Mouse (Mus musculus): Measurements from ENCODE around the gene Chrne.
"Not testable (repeated sequence)": the region's sequence is repeated elsewhere in the genome, so short reads cannot be mapped to it uniquely, and the experiment has no call there.

Chrne gene

DNA sequence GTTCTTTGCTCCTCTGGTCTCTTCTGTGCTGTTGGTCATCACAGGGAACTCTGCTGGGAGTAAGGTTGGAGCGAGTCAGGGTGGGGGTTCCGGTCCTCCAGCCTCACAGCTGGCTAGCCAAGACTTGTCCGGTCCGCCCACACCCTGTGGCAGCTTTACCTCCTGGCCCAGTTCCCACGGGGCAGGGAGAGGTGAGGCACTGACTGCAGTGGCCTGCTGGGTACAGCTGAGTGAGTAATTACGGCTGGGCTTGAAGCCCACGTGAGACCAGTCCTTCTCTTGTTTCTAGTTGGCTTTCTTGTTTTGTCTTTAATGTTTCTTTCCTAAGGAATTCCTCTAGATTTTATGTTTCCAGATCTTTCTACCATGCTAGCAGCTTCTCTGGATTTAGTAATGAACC lies 33.6 kb downstream of the Chrne start:
- DNase-seq (ENCODE audit: low spot score in 2 of 2): no peak

DNA sequence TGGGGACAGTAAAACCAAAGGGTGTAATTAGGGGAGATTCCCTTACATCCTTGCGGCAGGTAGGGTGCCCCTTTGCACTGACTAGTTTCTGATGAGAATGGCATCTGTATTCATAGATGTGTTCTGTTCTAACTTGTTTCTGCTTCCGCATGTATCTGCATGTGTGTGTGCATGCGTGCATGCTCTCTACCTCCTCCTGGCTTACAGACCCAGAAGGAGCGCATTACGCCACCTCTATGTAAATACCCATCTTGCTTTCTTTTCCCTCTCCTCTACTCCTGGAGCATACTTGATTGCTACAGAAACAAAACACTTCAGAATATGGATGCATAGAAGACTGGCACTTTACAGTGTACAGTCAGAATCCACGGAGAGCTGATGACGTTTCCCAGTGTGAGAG lies 35.2 kb downstream of the Chrne start:
- no peak for DNase-seq (ENCODE audit: low spot score in 2 of 2)

DNA sequence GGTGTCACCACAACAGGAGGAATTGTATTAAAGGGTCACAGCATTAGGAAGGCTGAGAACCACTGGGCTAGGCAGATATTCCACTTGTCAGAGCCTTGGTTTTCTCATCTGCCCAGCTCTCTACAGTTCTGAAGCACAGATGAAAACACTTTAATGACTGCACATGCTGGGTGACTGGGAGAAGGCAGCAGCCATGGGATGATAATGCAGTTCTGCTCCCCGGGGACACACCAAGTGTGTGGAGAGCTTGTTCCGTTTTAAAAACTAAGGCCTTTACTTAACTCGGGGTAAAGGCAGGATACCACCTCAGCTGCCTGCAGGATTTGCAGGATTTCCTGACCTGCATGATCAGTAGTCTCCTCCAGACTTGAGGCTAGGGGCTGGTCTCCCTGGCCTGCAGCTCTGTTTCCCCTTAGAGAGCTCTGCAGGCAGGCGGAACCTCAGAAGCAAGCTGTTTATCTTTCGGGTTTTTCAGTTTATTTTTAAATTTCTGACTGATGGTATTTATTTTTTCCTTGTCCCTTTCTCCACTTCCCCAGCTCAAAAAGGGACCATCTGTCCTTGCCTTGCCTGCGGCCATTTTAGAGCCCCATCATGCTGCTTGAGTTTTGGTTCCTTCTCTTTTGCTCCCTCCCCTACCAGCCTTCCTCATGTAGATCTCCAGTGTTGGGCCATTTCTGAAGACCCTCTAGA lies 35.8 kb downstream of the Chrne start:
- no peak for DNase-seq (ENCODE audit: low spot score in 2 of 2)

DNA sequence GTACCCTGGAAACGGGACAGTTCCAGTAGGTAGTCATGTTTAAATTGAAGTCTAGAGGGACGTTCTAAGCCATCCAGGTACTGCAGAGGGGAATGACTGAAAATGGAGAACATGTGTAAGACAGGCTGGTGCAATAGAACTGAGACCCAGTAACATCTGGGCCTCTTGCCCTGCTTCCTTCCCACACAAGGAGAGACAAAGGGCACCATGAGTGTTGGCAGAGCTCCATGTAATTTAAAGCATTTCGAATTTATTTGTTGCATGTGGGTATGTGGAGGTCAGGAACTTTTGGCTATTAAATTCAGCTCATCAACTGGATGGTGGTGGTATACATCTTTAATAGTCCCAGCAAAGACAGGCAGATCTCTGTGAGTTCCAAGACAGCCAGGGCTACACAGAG lies 36.8 kb downstream of the Chrne start:
- no peak for DNase-seq (ENCODE audit: low spot score in 2 of 2)

DNA sequence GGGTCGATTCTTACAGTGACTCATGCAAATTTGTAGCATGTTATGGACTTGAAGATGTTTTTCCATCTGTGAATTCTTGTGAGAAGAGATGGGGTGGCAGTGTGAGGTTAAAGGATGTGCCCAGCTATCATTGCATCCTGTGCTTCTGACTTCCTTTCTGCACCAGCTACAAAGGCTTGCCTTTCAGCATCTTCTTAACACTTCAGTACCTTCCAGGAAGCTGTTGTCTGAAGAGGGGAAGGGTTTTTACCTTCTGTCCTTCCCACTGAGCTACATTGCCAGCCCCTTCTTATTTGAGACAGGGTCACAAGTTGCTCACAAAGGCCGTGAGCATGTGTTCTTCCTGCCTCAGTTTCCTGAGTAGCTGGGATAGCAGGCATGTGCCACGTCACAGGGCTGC lies 38.1 kb downstream of the Chrne start:
- no peak for DNase-seq (ENCODE audit: low spot score in 2 of 2)

DNA sequence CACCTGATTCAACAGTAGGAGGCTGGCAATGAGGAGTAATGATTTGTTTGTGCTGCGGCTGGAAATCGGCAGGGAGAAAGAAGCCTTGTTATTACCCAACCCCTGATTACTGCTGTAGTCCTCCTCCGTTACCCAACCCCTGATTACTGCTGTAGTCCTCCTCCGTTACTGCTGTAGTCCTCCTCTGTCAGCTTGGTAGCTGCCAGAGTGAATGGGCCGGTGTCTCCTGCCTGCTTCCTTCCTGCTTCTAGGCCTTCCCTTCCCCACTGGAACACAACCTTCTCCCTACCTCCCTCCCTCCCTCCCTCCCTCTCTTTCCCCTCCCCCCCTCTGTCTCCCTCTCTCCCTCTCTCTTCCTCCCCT lies 38.7 kb downstream of the Chrne start:
- DNase-seq (ENCODE audit: low spot score in 2 of 2): no peak

DNA sequence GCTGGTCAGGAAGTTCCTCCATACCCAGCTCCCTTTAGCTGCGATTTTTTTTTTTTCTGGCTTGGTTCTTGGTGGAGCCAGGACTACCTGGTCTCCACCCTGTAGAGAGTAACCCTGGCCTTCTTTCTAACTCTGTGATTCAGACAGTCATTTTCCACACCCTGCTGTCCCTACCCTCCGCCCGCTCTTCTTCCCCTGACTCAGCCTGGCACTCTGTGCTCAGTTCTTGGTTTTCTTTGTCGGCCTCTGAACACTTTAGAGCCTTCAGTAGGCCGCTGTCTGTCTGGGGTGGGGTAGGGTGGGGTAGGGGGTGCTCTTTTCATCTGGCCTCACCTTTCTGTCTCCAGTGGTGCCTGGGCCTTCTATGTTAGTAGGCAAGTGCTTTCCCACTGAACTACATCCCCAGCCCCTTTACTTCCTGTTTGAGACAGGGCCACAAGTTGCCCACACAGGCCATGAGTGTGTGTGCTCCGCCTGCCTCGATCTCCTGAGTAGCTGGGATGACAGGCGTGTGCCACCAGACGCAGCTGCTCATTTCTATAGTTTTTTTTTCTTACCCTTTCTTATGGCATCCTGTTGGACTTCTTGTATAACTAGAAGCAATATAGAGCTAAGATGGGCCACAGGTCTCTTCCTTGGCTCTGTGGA lies 39.2 kb downstream of the Chrne start:
- peak in 1 of 2 experiments; percentile 15 for DNase-seq (ENCODE audit: low spot score in 2 of 2)

DNA sequence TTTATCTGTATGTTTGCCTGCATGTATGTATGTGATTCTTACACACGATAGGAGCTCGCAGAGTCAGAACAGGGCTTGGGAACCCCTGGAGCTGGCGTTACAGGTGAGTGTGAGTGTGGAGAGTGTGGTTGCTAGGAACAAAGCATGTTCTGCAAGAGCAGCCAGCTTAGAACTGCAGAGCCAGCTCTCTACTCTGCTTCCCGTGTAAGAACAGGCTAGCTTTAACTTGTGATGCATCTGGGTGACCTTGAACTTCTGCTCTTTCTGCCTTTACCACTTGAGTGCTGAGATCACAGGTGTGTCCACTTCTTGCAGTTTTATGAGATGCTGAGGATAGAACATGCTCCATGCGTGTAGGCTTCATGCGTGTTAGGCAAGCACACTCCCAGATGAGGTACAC lies 40.1 kb downstream of the Chrne start:
- no peak for DNase-seq (ENCODE audit: low spot score in 2 of 2)

DNA sequence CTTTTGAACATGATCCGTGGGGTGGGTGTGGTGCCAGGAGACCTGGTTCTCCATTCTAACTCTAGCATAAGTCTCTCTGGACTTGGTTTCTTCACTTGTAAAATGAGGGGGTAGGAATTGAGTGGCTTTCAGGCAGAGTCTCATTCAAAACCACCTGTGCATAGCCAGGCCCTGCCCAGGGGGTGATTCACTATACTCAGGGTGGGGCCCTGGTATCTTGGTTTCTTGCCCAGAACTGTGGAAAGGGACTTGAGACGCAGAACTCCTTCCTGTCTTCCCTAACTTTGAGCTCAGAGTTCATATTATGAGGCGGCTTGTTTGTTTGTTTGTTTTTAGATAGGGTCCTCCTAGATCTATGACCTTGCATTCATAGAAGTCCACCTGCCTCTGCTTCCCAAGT lies 41.8 kb downstream of the Chrne start:
- no peak for DNase-seq (ENCODE audit: low spot score in 2 of 2)

DNA sequence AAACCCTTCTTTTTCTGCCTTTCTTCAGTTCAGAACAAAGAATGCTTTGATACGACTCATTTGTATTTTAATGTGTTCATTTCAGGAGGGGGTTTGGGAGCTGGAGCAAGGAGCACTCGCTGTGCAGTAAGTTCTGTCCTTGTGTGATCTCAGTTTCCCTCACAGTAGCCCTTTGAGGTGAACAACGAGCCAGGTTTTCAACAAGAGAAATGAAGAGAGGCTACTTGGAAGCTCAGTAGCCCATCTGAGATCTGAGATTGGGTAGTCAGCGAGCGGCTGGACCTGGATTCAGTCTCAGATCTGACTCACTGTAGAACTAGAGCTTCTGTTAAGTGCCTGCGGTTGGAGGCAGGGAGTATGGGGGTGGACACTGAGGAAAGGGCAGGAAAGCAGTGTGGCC lies 45.1 kb downstream of the Chrne start:
- DNase-seq (ENCODE audit: low spot score in 2 of 2): no peak

DNA sequence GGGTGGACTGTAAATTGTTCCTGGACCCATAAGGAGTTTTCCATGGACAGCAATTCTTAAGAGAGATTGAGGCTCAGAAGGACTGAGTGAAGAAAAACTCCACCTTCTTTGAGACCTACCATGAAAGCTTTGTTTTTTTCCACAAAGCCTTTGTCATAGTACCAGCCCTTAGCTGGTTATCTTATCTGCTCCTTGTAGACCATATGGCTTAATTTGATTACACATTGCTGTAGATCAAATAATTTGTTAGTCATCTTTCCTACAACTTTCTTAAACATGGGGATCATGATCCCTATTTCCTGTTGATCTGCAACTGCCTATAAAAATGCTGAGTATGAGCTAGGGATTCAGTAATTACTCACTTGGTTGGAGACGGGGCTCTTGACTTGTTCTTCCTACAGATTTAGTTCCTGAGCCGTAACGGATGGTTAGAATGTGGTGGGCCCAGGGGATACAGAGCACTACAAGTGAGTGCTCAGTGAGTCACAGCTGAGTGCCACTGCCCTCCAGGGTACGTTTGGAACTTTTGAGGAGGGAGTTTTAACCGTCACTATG lies 46.6 kb downstream of the Chrne start:
- no peak for DNase-seq (ENCODE audit: low spot score in 2 of 2)

DNA sequence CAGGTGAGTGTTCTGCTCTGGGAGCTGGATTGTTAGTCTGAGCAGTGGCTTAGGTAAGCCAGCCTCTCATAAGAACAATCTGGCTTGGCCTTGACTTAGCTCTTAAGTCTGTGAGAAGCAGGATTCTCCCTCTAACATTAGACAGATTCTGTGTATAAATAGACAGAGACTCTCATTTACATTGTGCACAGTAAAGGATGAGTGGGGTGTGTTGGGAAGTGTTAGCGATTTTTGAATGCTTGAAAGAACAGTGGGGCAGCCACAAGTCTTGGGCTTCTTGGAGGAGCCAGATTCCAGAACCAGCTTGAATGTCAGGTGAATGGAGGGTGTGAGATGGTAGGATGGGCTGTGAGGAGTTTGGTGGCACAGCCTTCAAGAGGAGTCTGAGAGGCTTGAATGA lies 47.4 kb downstream of the Chrne start:
- DNase-seq (ENCODE audit: low spot score in 2 of 2): no peak

DNA sequence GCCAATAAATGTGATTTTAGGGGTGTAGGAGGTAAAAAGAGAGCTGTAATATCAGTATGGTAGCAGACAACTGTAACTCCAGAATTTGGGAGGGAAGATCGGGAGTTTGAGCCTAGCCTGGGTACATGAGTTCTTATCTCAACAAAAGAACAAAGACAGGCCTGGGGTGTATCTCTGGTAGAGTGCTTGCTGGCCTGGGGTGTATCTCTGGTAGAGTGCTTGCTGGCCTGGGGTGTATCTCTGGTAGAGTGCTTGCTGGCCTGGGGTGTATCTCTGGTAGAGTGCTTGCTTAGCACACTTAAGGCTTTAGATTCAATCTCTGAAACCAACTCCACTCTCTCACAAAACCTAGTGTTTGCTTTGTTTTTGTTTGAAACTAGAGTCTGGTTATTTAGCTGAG lies 48.4 kb downstream of the Chrne start:
- not testable (repeated sequence) for DNase-seq (ENCODE audit: low spot score in 2 of 2)

DNA sequence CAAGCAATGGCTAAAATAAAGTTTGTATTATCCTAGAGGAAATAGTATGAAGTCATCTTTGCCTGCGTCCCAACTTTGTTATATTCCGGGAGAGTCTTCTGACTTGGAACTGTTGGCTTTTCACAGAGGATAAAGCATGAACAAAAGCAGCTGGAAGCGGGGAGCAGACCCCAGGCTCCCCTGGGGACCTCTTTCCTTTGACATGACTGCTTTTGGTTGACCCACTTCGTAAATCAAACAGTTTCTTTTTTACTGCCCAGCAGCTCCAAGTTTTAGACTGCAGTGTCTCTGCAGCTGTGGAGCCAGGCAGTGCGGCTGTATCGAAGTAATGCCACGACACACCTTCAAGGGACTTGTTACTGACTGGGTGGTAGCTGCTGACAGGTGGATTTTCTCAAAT lies 52.4 kb downstream of the Chrne start:
- DNase-seq (ENCODE audit: low spot score in 2 of 2): no peak
